In the genomic region with DNA sequence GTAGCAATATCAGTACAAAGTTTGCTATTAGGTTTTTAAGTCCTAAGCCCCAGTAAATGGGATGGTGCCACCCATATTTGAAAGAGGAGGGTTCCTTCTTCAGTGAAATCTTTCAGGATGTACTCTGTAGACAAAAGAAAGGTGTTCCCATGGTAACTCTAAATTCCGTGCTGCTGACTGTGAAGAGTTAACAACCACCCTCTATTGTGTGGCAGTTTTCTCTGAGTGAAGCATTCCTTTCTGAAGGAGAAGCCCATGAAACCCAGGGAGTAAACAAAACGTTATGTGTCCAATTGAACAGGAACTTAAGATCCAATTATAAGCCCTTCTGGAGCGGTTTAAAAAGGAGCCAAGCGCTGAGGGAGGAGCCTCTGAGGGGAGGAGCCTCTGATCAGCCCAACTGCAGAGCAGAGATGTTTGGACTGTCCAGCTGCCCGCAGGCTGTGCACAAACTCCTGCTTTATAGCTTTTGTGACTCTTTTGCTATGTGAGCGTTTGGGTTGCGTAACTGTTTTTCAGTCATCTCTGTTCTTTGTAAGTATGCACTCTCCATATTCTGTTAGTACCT, we compare ENCODE assay signal across 10 mouse cellular contexts.
DNase-seq lines count a peak whose midpoint lies in the region; ATAC-seq and TF ChIP-seq lines count a peak whose summit lies in the region.
"Had no signal": no experiment of that assay in that cellular context is flagged by ENCODE, and none has a peak within 500 bp of the region (broad histone marks: within the 10 kb centered on the region; RNA-seq: fewer than 3 reads in every experiment).

No protein-coding gene starts in this region.

- no peaks in the 10 kb centered on the region for H3K27me3 ChIP-seq in kidney, embryonic 15.5 days
- H3K27me3 ChIP-seq in embryonic facial prominence, embryonic 13.5 days, result no peaks in the 10 kb centered on the region
- no peaks in the 10 kb centered on the region for H3K27me3 ChIP-seq in lung, embryonic 16.5 days (ENCODE audit: control insufficient read depth, insufficient read depth, low read depth, low read length)
- no peaks in the 10 kb centered on the region for H3K27me3 ChIP-seq in myocyte (ENCODE audit: control insufficient read depth, insufficient read depth, insufficient read length)

- H3K4me3 ChIP-seq in kidney, embryonic 15.5 days (replicated peaks), result no peak overlapping the region
- no peak overlapping the region for H3K4me3 ChIP-seq in embryonic facial prominence, embryonic 13.5 days
- H3K4me3 ChIP-seq in lung, embryonic 16.5 days (ENCODE audit: low read length), result no peak overlapping the region
- H3K4me3 ChIP-seq in myocyte, result no peak overlapping the region

- H3K27ac ChIP-seq in kidney, embryonic 15.5 days, result no peak overlapping the region
- no peak overlapping the region for H3K27ac ChIP-seq in embryonic facial prominence, embryonic 13.5 days
- no peak overlapping the region for H3K27ac ChIP-seq in lung, embryonic 16.5 days (ENCODE audit: low read length)

- no peaks in the 10 kb centered on the region for H3K9me3 ChIP-seq in kidney, embryonic 15.5 days (replicated peaks)
- H3K9me3 ChIP-seq in embryonic facial prominence, embryonic 13.5 days, result no peaks in the 10 kb centered on the region
- H3K9me3 ChIP-seq in lung, embryonic 16.5 days (ENCODE audit: control insufficient read depth, low read length), result no peaks in the 10 kb centered on the region

- peak; percentile 3 for DNase-seq in kidney, postnatal 14 days
- DNase-seq in kidney, postnatal 4 days, result no peak
- no peak for DNase-seq in gastrocnemius, adult 8-10 months (ENCODE audit: low spot score in 2 of 2)
- DNase-seq: cerebellum, postnatal 25 days; kidney, adult 18-20 months had no signal

- WGBS in kidney, embryonic 15.5 days, result 69% methylated on average over 7 of the region's 7 CpGs
- 41% methylated on average over 7 of the region's 7 CpGs for WGBS in embryonic facial prominence, embryonic 13.5 days
- 47% methylated on average over 7 of the region's 7 CpGs for WGBS in lung, embryonic 16.5 days

- no peaks in the 10 kb centered on the region for H3K79me2 ChIP-seq in myocyte (ENCODE audit: control insufficient read depth, insufficient read depth)

- no peaks in the 10 kb centered on the region for H3K4me1 ChIP-seq in kidney, embryonic 15.5 days
- H3K4me1 ChIP-seq in embryonic facial prominence, embryonic 13.5 days, result no peaks in the 10 kb centered on the region
- no peaks in the 10 kb centered on the region for H3K4me1 ChIP-seq in lung, embryonic 16.5 days (replicated peaks; ENCODE audit: control insufficient read depth, insufficient read depth, low read length)

- no peak overlapping the region for H3K4me2 ChIP-seq in kidney, embryonic 15.5 days
- H3K4me2 ChIP-seq in embryonic facial prominence, embryonic 13.5 days, result 0 out of 2 replicates have a peak overlapping the region, but pooled peaks have one; percentile 7
- H3K4me2 ChIP-seq in lung, embryonic 16.5 days (ENCODE audit: low read depth, low read length), result no peak overlapping the region
- H3K4me2 ChIP-seq in myocyte (ENCODE audit: low read depth), result no peak overlapping the region

- no peak for ATAC-seq in kidney, embryonic 15.5 days (replicated peaks; ENCODE audit: low FRiP score)
- ATAC-seq in embryonic facial prominence, embryonic 13.5 days (ENCODE audit: insufficient number of reproducible peaks, insufficient read depth, low FRiP score, low TSS enrichment, low read depth), result no peak
- peak; percentile 59; the same call in 1 of the 2 replicates for ATAC-seq in lung, embryonic 16.5 days (ENCODE audit: low read depth)
- ATAC-seq in erythroblast, adult 5-6 weeks (replicated peaks; ENCODE audit: low FRiP score, poor library complexity, severe bottlenecking), result no peak

- no peak overlapping the region for H3K9ac ChIP-seq in kidney, embryonic 15.5 days
- H3K9ac ChIP-seq in embryonic facial prominence, embryonic 13.5 days, result no peak overlapping the region
- H3K9ac ChIP-seq in lung, embryonic 16.5 days (ENCODE audit: low read length), result no peak overlapping the region

- no peak for TF ChIP-seq POLR2A in myocyte (IDR thresholded peaks at IDR 0.05; ENCODE audit: insufficient read length, low read depth)

- no peak overlapping the region for H3ac ChIP-seq in myocyte (ENCODE audit: control insufficient read depth, insufficient read length)

- no peaks in the 10 kb centered on the region for H3K36me3 ChIP-seq in kidney, embryonic 15.5 days
- no peaks in the 10 kb centered on the region for H3K36me3 ChIP-seq in embryonic facial prominence, embryonic 13.5 days
- H3K36me3 ChIP-seq in lung, embryonic 16.5 days (ENCODE audit: control insufficient read depth, insufficient read depth, low read length), result no peaks in the 10 kb centered on the region
- no peaks in the 10 kb centered on the region for H3K36me3 ChIP-seq in myocyte (ENCODE audit: control insufficient read depth, insufficient read depth)

TF ChIP-seq in myocyte, 11 proteins besides CTCF, POLR2A, EP300 and RAD21:
- 0 out of 2 replicates have a peak, but pooled peaks have one; percentile 47 for TF ChIP-seq CEBPB (IDR thresholded peaks at IDR 0.05; ENCODE audit: insufficient read depth, poor library complexity, severe bottlenecking)
- TF ChIP-seq USF1 (IDR thresholded peaks at IDR 0.05; ENCODE audit: low read depth), result no peak
